Mouse (Mus musculus): ENCODE measurements at regions not wholly inside any gene's neighbourhood (a gene's known extent, or its start where the extent isn't known, plus 50 kb on each side); places are given as distances from the start of the nearest gene placed in this dataset.
"Not testable (repeated sequence)": the region's sequence is repeated elsewhere in the genome, so short reads cannot be mapped to it uniquely, and the experiment has no call there.

- no peaks in the 10 kb centered on the region for H3K36me3 ChIP-seq (ENCODE audit: control insufficient read depth, insufficient read depth, low read length)
- H3K9me3 ChIP-seq (ENCODE audit: control insufficient read depth, low read length): no peaks in the 10 kb centered on the region
- H3K4me2 ChIP-seq: no peak overlapping the region
- no peak overlapping the region for H3K27ac ChIP-seq (ENCODE audit: low read depth, low read length)
- DNase-seq (ENCODE audit: low spot score, missing footprints): no peak
- no peak overlapping the region for H3K9ac ChIP-seq (ENCODE audit: low read length)
- WGBS: 71% methylated on average over 4 of the region's 4 CpGs
- H3K4me3 ChIP-seq (ENCODE audit: low read depth, low read length): no peak overlapping the region
- ATAC-seq (ENCODE audit: low FRiP score): no peak
- no peaks in the 10 kb centered on the region for H3K27me3 ChIP-seq (ENCODE audit: control insufficient read depth, insufficient read depth, low read length)
- no peaks in the 10 kb centered on the region; the same call in 1 of the 2 replicates for H3K4me1 ChIP-seq (ENCODE audit: control insufficient read depth, insufficient read depth, low read length)
These were observed 63.1 kb upstream of the Cep295 start for GRCm38 (mm10) chr9:15420677-15421076.

GRCm38 (mm10) chr9:15421864-15422263 is 64.3 kb upstream of the Cep295 start:
- DNase-seq (ENCODE audit: low spot score, missing footprints) (no peak), ATAC-seq (ENCODE audit: low FRiP score) (peak; percentile 35; the same call in 1 of the 2 replicates)
- H3K9me3 ChIP-seq (ENCODE audit: control insufficient read depth, low read length): no peaks in the 10 kb centered on the region
- no peak overlapping the region for H3K27ac ChIP-seq (ENCODE audit: low read depth, low read length)
- H3K4me1 ChIP-seq (ENCODE audit: control insufficient read depth, insufficient read depth, low read length): no peaks in the 10 kb centered on the region; the same call in 1 of the 2 replicates
- WGBS: 34% methylated on average over 10 of the region's 10 CpGs
- no peak overlapping the region for H3K4me3 ChIP-seq (ENCODE audit: low read depth, low read length)
- H3K9ac ChIP-seq (ENCODE audit: low read length): no peak overlapping the region
- H3K36me3 ChIP-seq (ENCODE audit: control insufficient read depth, insufficient read depth, low read length): no peaks in the 10 kb centered on the region
- H3K27me3 ChIP-seq (ENCODE audit: control insufficient read depth, insufficient read depth, low read length): no peaks in the 10 kb centered on the region
- H3K4me2 ChIP-seq: no peak overlapping the region

- 71% methylated on average over 11 of the region's 11 CpGs for WGBS
- not testable (repeated sequence) for H3K27ac ChIP-seq (ENCODE audit: low read depth, low read length); H3K4me3 ChIP-seq (ENCODE audit: low read depth, low read length); H3K36me3 ChIP-seq (ENCODE audit: control insufficient read depth, insufficient read depth, low read length); ATAC-seq (ENCODE audit: low FRiP score); H3K27me3 ChIP-seq (ENCODE audit: control insufficient read depth, insufficient read depth, low read length); H3K9me3 ChIP-seq (ENCODE audit: control insufficient read depth, low read length); H3K4me1 ChIP-seq (ENCODE audit: control insufficient read depth, insufficient read depth, low read length); H3K4me2 ChIP-seq; H3K9ac ChIP-seq (ENCODE audit: low read length)
- DNase-seq (ENCODE audit: low spot score, missing footprints): peak; percentile 88
These were observed 59.0 kb upstream of the Smco4 start for GRCm38 (mm10) chr9:15434279-15434678.

- DNase-seq (ENCODE audit: low spot score, missing footprints) (no peak), ATAC-seq (ENCODE audit: low FRiP score) (no peak)
- no peak overlapping the region for H3K4me2 ChIP-seq
- 72% methylated on average over 4 of the region's 4 CpGs for WGBS
- H3K9me3 ChIP-seq (ENCODE audit: control insufficient read depth, low read length): no peaks in the 10 kb centered on the region
- H3K27me3 ChIP-seq (ENCODE audit: control insufficient read depth, insufficient read depth, low read length): no peaks in the 10 kb centered on the region
- no peaks in the 10 kb centered on the region for H3K36me3 ChIP-seq (ENCODE audit: control insufficient read depth, insufficient read depth, low read length)
- H3K4me3 ChIP-seq (ENCODE audit: low read depth, low read length): no peak overlapping the region
- H3K9ac ChIP-seq (ENCODE audit: low read length): no peak overlapping the region
- H3K27ac ChIP-seq (ENCODE audit: low read depth, low read length): no peak overlapping the region
- H3K4me1 ChIP-seq (ENCODE audit: control insufficient read depth, insufficient read depth, low read length): no peaks in the 10 kb centered on the region
These were observed 53.8 kb upstream of the Smco4 start for GRCm38 (mm10) chr9:15439319-15439980.

GRCm38 (mm10) chr9:15442131-15442530 is 51.1 kb upstream of the Smco4 start:
- H3K9ac ChIP-seq (ENCODE audit: low read length): no peak overlapping the region
- no peak overlapping the region for H3K27ac ChIP-seq (ENCODE audit: low read depth, low read length)
- no peaks in the 10 kb centered on the region for H3K4me1 ChIP-seq (ENCODE audit: control insufficient read depth, insufficient read depth, low read length)
- no peaks in the 10 kb centered on the region for H3K27me3 ChIP-seq (ENCODE audit: control insufficient read depth, insufficient read depth, low read length)
- H3K9me3 ChIP-seq (ENCODE audit: control insufficient read depth, low read length): no peaks in the 10 kb centered on the region
- no peak for ATAC-seq (ENCODE audit: low FRiP score)
- no peak for DNase-seq (ENCODE audit: low spot score, missing footprints)
- no peaks in the 10 kb centered on the region for H3K36me3 ChIP-seq (ENCODE audit: control insufficient read depth, insufficient read depth, low read length)
- H3K4me2 ChIP-seq: no peak overlapping the region
- no peak overlapping the region for H3K4me3 ChIP-seq (ENCODE audit: low read depth, low read length)
- WGBS: 93% methylated on average over 4 of the region's 4 CpGs
